Mouse (Mus musculus) thymus, adult 2 months (tissue): ENCODE data around the gene Numa1.

Experiments
- CTCF ChIP-seq: fragments of 200-500 bp; IDR thresholded peaks from 2 replicates; pipeline ENCODE4 v1.5.1; 2012; ENCODE audit warnings: mild to moderate bottlenecking, control low read depth, low read length, moderate library complexity, borderline replicate concordance; ENCODE audit not compliant: control insufficient read depth, poor library complexity, insufficient read depth; ENCODE audit errors: extremely low read depth
- POLR2A ChIP-seq: fragments of 200-500 bp; IDR thresholded peaks from 2 replicates; pipeline ENCODE4 v1.6.1; 2012; ENCODE audit warnings: mild to moderate bottlenecking, low read length, control low read depth, moderate library complexity; ENCODE audit not compliant: control insufficient read depth, poor library complexity, insufficient read depth; ENCODE audit errors: extremely low read depth

- TF ChIP-seq CTCF (no peak), POLR2A (no peak)
Observed at GRCm38 (mm10) chr7:101933300-101933699, 611 bp upstream of the Numa1 start.
